Mouse (Mus musculus): ENCODE results near the gene Dpy19l1. TPM values are rescaled to one million over a fixed set of nuclear protein-coding genes. Genes with fewer than 3 reads are reported as not detected.
A peak's percentile ranks its signal among the peaks of the same experiment; 100 is the strongest.

Gene Dpy19l1
- polyA plus RNA-seq, 1 experiment = 0.51 TPM

DNA sequence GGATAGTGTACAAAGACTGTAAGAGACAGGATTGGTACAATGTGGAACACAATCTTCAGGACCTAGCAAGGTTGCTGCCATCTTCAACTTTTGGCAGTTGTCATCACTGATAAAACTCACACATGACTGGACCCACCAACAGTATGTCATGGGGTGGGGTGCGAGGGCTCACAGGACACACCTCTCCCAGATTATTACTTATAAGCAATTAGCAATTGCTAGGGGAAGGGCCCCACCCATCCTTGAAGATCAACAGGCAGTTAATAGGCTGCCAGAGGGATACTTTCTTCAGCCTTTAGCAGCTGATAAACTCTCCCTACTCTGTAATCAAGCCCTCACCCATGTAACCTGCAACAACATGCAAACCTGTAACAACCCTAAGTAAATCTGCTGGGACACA lies 92.5 kb downstream of the Dpy19l1 start:
- H3K27me3 ChIP-seq (ENCODE audit: control insufficient read depth) = no peaks in the 10 kb centered on the region
- H3K9me3 ChIP-seq (ENCODE audit: control insufficient read depth, low read length) = no peaks in the 10 kb centered on the region
- H3K36me3 ChIP-seq (ENCODE audit: control insufficient read depth) = peaks cover 29% of the 10 kb centered on the region
- TF ChIP-seq TAL1 (IDR thresholded peaks at IDR 0.05; ENCODE audit: low read length) (no peak), GATA1 (IDR thresholded peaks at IDR 0.05; ENCODE audit: low read length) (no peak)
- no peak overlapping the region for H3K4me3 ChIP-seq (replicated peaks)
- H3K4me1 ChIP-seq (ENCODE audit: control insufficient read depth) = no peaks in the 10 kb centered on the region

DNA sequence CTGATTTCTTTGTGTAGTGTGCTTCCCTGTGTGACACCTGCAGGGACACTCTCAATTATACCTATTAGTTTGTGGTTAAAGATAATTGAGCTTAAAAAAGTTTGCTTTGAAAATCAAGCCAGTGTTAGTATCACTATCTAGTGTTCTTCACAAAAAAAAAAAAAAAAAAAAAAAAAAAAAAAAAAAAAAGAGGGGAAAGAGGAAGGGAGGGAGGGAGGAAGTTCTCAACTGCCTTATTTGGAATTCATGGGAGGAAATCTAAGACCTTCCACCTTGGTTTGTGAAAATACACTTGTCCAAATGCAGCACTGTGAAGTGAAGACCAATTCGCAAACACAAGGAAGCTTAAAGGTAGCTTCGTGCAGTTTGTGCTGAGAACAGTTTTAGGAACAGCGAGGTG lies 94.9 kb downstream of the Dpy19l1 start:
- TF ChIP-seq GATA1 (IDR thresholded peaks at IDR 0.05; ENCODE audit: low read length) (no peak), TAL1 (IDR thresholded peaks at IDR 0.05; ENCODE audit: low read length) (no peak)
- no peaks in the 10 kb centered on the region for H3K27me3 ChIP-seq (ENCODE audit: control insufficient read depth)
- H3K36me3 ChIP-seq (ENCODE audit: control insufficient read depth) = peaks cover 12% of the 10 kb centered on the region
- no peaks in the 10 kb centered on the region for H3K4me1 ChIP-seq (ENCODE audit: control insufficient read depth)
- H3K4me3 ChIP-seq (replicated peaks) = no peak overlapping the region
- no peaks in the 10 kb centered on the region for H3K9me3 ChIP-seq (ENCODE audit: control insufficient read depth, low read length)

DNA sequence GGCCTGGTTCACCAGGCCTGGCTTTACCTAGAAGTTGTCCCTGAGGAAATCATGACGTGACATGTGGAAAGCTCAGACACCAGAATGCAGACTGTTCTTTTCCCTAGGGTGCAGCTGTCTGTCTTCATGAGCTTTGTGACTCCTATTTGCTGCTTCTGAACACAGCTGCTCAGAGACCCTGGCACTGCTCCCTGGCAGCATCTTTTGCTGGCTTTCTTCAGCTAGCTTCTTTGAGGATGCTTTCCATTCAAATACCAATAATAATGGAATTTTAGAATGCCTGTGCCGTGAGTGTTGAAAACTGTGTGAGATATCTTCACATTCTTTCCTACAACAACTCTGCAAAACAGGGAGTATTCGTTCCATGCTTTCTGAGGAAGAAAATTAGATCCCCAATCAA lies 108.8 kb downstream of the Dpy19l1 start:
- Histone ChIP-seq H3K36me3 (ENCODE audit: control insufficient read depth) (no peaks in the 10 kb centered on the region), H3K27me3 (ENCODE audit: control insufficient read depth) (no peaks in the 10 kb centered on the region), H3K4me3 (replicated peaks) (no peak overlapping the region), H3K4me1 (ENCODE audit: control insufficient read depth) (no peaks in the 10 kb centered on the region), H3K9me3 (ENCODE audit: control insufficient read depth, low read length) (no peaks in the 10 kb centered on the region)
- TF ChIP-seq TAL1 (IDR thresholded peaks at IDR 0.05; ENCODE audit: low read length) = no peak
- TF ChIP-seq GATA1 (IDR thresholded peaks at IDR 0.05; ENCODE audit: low read length) = no peak

DNA sequence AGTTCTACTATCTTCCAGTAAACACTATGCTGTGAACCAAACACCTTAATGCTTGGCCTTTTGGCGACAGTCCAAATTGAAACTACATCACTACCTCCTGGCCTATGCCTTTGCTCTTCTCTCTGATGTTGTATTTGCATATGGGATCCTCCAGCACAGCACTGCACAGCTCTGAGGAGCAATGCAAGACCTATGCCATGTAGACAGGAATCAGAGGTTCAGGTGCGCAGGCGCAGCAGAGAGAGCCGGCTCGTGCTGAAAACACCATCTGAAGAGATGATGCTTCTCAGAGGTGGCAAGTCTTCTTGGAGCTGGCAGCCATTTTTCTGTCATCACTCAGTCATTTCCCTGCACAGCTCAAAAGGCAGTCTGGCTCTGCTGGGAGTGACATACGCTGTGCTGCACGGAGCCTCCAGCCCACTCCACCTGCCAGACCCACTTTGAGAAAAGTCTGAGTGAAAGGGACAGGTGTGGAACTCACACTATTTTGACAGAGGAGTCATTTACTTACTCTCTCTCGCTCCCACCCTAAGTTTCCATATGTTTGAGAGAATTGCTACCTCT lies 112.1 kb downstream of the Dpy19l1 start:
- TF ChIP-seq TAL1 (IDR thresholded peaks at IDR 0.05; ENCODE audit: low read length) (no peak), GATA1 (IDR thresholded peaks at IDR 0.05; ENCODE audit: low read length) (no peak)
- H3K27me3 ChIP-seq (ENCODE audit: control insufficient read depth) = no peaks in the 10 kb centered on the region
- no peaks in the 10 kb centered on the region for H3K36me3 ChIP-seq (ENCODE audit: control insufficient read depth)
- H3K9me3 ChIP-seq (ENCODE audit: control insufficient read depth, low read length) = no peaks in the 10 kb centered on the region
- peaks cover 7% of the 10 kb centered on the region for H3K4me1 ChIP-seq (ENCODE audit: control insufficient read depth)
- H3K4me3 ChIP-seq (replicated peaks) = no peak overlapping the region

DNA sequence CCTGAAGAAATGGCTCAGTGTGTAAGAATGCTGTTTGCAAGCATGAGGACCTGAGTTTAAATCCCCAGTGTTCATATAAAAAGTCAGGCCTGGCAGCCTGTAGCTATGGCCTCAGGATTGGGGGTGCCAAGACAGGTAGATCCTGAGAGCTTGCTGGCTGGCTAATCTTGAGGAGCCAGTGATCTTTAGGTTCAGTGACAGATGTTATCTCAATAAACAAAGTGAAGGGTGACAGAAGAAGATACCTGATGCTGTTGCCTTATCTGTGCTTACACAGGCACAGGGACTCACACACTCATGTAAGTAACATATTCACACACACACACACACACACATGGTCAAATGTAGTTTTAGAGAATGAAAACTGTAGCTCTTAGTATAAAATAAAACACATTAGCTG lies 115.7 kb downstream of the Dpy19l1 start:
- Histone ChIP-seq H3K27me3 (ENCODE audit: control insufficient read depth) (no peaks in the 10 kb centered on the region), H3K36me3 (ENCODE audit: control insufficient read depth) (no peaks in the 10 kb centered on the region), H3K4me1 (ENCODE audit: control insufficient read depth) (peaks cover 7% of the 10 kb centered on the region), H3K4me3 (replicated peaks) (no peak overlapping the region), H3K9me3 (ENCODE audit: control insufficient read depth, low read length) (no peaks in the 10 kb centered on the region)
- TF ChIP-seq TAL1 (IDR thresholded peaks at IDR 0.05; ENCODE audit: low read length) = peak; percentile 26; the same call in 1 of the 3 replicates
- TF ChIP-seq GATA1 (IDR thresholded peaks at IDR 0.05; ENCODE audit: low read length) = no peak

DNA sequence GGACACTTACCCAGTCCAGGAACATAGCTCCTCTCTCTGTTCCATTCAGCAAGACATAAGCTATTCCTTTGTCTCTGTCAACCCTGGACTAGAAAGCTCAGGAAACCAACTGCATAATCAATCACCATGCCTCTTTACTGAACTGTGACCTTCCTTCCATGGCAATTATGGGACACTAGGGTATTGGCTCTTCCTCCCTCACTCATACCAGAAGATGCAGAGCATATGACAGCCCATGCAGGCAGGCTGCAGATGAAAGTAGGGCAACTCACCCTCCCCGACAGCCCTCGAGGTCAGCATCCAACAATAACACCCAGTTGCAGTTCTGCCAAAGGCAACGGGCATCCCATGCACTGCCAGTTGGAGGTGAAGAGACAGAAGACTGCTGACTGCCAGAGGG lies 123.6 kb downstream of the Dpy19l1 start:
- Histone ChIP-seq H3K4me3 (replicated peaks) (no peak overlapping the region), H3K36me3 (ENCODE audit: control insufficient read depth) (no peaks in the 10 kb centered on the region), H3K9me3 (ENCODE audit: control insufficient read depth, low read length) (no peaks in the 10 kb centered on the region), H3K4me1 (ENCODE audit: control insufficient read depth) (no peaks in the 10 kb centered on the region; the same call in 1 of the 2 replicates), H3K27me3 (ENCODE audit: control insufficient read depth) (no peaks in the 10 kb centered on the region)
- no peak for TF ChIP-seq GATA1 (IDR thresholded peaks at IDR 0.05; ENCODE audit: low read length)
- TF ChIP-seq TAL1 (IDR thresholded peaks at IDR 0.05; ENCODE audit: low read length) = no peak

DNA sequence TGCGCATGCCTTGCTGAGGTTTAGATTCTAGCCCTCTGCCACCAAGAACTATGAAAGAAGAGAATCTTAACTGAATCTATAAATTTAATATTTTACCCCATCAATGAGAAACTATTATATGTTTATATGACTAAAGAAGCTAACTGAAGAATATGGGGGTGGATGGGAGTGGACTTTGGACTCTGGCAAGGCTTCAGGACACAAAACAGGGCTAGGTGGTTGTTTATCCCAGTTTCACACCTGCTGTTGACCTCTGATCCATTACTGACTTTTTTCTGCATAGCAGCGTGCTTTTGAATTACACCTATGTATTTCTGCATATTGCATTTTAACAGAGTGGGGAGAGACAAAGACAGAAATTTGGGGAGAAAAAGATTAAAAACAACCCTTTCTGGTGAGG lies 124.1 kb downstream of the Dpy19l1 start:
- Histone ChIP-seq H3K36me3 (ENCODE audit: control insufficient read depth) (no peaks in the 10 kb centered on the region), H3K27me3 (ENCODE audit: control insufficient read depth) (no peaks in the 10 kb centered on the region), H3K4me3 (replicated peaks) (no peak overlapping the region), H3K9me3 (ENCODE audit: control insufficient read depth, low read length) (no peaks in the 10 kb centered on the region), H3K4me1 (ENCODE audit: control insufficient read depth) (no peaks in the 10 kb centered on the region; the same call in 1 of the 2 replicates)
- TF ChIP-seq GATA1 (IDR thresholded peaks at IDR 0.05; ENCODE audit: low read length) (no peak), TAL1 (IDR thresholded peaks at IDR 0.05; ENCODE audit: low read length) (no peak)

Other genes starting within 250 kb of the Dpy19l1 start
- gene Cypt4, start 122.1 kb upstream of the Dpy19l1 start, polyA plus RNA-seq (2012) = not detected in 2 replicates
- not detected in 2 replicates for gene Dpy19l2, start 193.2 kb upstream of the Dpy19l1 start, polyA plus RNA-seq (2012)